Mouse (Mus musculus) c-Kit-positive CD71-positive TER-119-positive erythroid progenitor cells, embryonic 14.5 days (primary cell): ENCODE results near the gene Asah2.
"Not testable (repeated sequence)": the region's sequence is repeated elsewhere in the genome, so short reads cannot be mapped to it uniquely, and the experiment has no call there.

Experiments
- DNase-seq: peaks from one replicate; pipeline ENCODE4 v3.0.0-alpha.2; 2013; ENCODE audit warnings: low spot score

Asah2 gene

GRCm38 (mm10) chr19:32102294-32102975, 5.6 kb downstream of the Asah2 start:
- no peak for DNase-seq

GRCm38 (mm10) chr19:32098582-32098981, 9.4 kb downstream of the Asah2 start:
- no peak for DNase-seq

- DNase-seq: no peak
Measured at GRCm38 (mm10) chr19:32092358-32092757, 15.7 kb downstream of the Asah2 start.

- no peak for DNase-seq
Measured at GRCm38 (mm10) chr19:32090804-32091203, 17.2 kb downstream of the Asah2 start.

- DNase-seq: no peak
Measured at GRCm38 (mm10) chr19:32088570-32088969, 19.4 kb downstream of the Asah2 start.

GRCm38 (mm10) chr19:32087736-32088470, 20.1 kb downstream of the Asah2 start:
- DNase-seq: no peak

GRCm38 (mm10) chr19:32084813-32085212, 23.2 kb downstream of the Asah2 start:
- not testable (repeated sequence) for DNase-seq

- no peak for DNase-seq
Measured at GRCm38 (mm10) chr19:32070340-32070739, 37.7 kb downstream of the Asah2 start.

- DNase-seq: no peak
Measured at GRCm38 (mm10) chr19:32069598-32069997, 38.4 kb downstream of the Asah2 start.

- no peak for DNase-seq
Measured at GRCm38 (mm10) chr19:32067669-32068068, 40.3 kb downstream of the Asah2 start.

GRCm38 (mm10) chr19:32061294-32061693, 46.7 kb downstream of the Asah2 start:
- DNase-seq: no peak

- no peak for DNase-seq
Measured at GRCm38 (mm10) chr19:32056252-32056651, 51.8 kb downstream of the Asah2 start.

- DNase-seq: no peak
Measured at GRCm38 (mm10) chr19:32055725-32056124, 52.3 kb downstream of the Asah2 start.

- DNase-seq: no peak
Measured at GRCm38 (mm10) chr19:32051251-32051650, 56.8 kb downstream of the Asah2 start.

- DNase-seq: no peak
Measured at GRCm38 (mm10) chr19:32032881-32033280, 75.1 kb downstream of the Asah2 start.

- peak; percentile 68 for DNase-seq
Measured at GRCm38 (mm10) chr19:32030430-32030829, 77.6 kb downstream of the Asah2 start.

GRCm38 (mm10) chr19:32025443-32025842, 82.6 kb downstream of the Asah2 start:
- DNase-seq: no peak

- DNase-seq: no peak
Measured at GRCm38 (mm10) chr19:32019722-32020121, 88.3 kb downstream of the Asah2 start.

- no peak for DNase-seq
Measured at GRCm38 (mm10) chr19:32018585-32018984, 89.4 kb downstream of the Asah2 start.

- DNase-seq: no peak
Measured at GRCm38 (mm10) chr19:32018053-32018452, 90.0 kb downstream of the Asah2 start.

GRCm38 (mm10) chr19:32002623-32003022, 105.4 kb downstream of the Asah2 start:
- no peak for DNase-seq

- no peak for DNase-seq
Measured at GRCm38 (mm10) chr19:31996916-31997315, 111.1 kb downstream of the Asah2 start.

GRCm38 (mm10) chr19:31991057-31991456, 117.0 kb downstream of the Asah2 start:
- DNase-seq: no peak

GRCm38 (mm10) chr19:31975882-31976281, 132.1 kb downstream of the Asah2 start:
- DNase-seq: no peak
